Mouse (Mus musculus): ENCODE results near the gene Atp2a3. TPM values are rescaled to one million over a fixed set of nuclear protein-coding genes. Genes with fewer than 3 reads are reported as not detected.

The Atp2a3 gene
- polyA plus RNA-seq, 1 experiment, result 4.4 TPM

DNA sequence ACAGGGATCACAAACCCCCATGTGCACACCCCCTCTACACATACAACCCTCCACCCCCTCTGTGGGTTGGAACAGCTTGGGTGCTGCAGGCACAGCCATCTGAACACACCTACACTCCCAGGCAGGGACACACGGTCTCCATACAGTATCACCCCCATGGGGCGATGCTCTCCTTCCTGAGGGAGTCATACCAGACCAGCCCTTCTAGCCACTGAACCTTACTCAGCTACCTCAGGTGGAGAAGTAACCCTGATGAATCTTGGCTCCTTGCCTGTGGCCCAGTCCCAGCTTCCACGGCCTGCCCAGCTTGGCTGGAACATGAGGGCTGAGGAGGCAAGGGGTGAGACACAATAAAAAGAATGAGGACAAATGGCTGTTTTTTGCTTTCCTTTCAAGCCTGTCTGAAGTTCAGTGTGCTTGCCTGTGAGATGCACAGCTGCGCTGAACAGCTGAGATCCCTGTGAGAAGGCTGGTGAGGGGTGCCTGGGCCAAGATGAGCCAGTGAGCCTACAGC, 53.9 kb downstream of the Atp2a3 start:
- H3K4me3 ChIP-seq (ENCODE audit: insufficient read depth, low read length), result no peak overlapping the region
- peak overlapping the region; percentile 62 for H3K27ac ChIP-seq (ENCODE audit: insufficient read depth, low read length)
- TF ChIP-seq CTCF (IDR thresholded peaks at IDR 0.05; ENCODE audit: extremely low read depth, insufficient read depth, low read length) (no peak), POLR2A (IDR thresholded peaks at IDR 0.05; ENCODE audit: extremely low read depth, insufficient read depth, low read length) (no peak)
- H3K4me1 ChIP-seq (ENCODE audit: control insufficient read depth, insufficient read depth, low read length), result peaks cover 10% of the 10 kb centered on the region; the same call in 1 of the 2 replicates

DNA sequence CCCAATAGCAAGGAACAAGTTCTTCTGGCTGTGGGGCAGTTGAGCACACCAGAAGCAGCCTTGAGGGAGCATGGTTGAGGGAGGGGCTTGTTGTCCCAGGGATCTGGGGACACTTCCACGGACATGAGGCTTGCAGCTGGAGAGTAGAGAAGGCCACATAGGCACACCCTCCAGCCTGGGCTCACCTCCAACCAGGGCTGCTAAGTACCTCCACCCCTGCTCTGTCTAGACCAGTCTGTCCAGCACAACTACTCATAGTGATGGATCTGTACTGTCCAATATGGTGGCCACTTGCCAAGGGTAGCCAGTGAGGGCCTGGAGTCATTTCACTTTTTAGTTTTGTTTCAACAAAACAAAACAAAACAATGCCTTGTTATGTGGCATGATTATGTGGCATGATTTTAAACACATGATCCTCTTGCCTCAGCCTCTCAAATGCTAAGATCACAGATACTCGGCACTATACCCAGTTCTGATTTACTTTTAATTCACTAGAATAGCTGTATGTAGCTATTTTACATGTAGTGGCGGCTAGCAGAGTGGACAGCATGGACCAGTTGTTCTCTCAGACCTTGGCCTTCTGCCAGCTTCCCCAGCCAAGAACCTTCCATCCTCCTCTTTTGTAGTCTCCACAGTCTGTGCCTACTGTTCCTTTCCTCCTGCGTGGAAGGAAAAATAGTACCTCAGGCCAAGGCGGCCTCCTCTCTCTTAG, 54.6 kb downstream of the Atp2a3 start:
- H3K27ac ChIP-seq (ENCODE audit: insufficient read depth, low read length), result peak overlapping the region; percentile 62
- TF ChIP-seq POLR2A (IDR thresholded peaks at IDR 0.05; ENCODE audit: extremely low read depth, insufficient read depth, low read length) (no peak), CTCF (IDR thresholded peaks at IDR 0.05; ENCODE audit: extremely low read depth, insufficient read depth, low read length) (no peak)
- H3K4me1 ChIP-seq (ENCODE audit: control insufficient read depth, insufficient read depth, low read length), result peaks cover 12% of the 10 kb centered on the region
- no peak overlapping the region for H3K4me3 ChIP-seq (ENCODE audit: insufficient read depth, low read length)

DNA sequence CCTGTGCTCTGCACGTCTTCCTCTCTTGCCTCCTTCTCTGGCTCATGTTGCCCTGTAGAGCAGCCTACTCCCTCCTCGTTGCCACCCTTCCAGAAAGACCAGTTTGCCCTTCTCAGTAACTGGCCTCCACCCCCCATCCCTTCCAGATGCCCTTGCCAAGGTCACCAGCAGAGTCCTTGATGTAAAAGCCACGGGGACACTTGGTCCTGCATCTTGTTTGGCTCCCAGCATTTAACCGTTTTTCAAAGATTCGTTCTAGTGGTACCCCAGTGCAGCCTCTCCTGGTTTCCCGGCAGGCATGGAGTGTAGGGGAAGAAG, 55.1 kb downstream of the Atp2a3 start:
- H3K4me1 ChIP-seq (ENCODE audit: control insufficient read depth, insufficient read depth, low read length), result peaks cover 14% of the 10 kb centered on the region
- no peak for TF ChIP-seq CTCF (IDR thresholded peaks at IDR 0.05; ENCODE audit: extremely low read depth, insufficient read depth, low read length)
- TF ChIP-seq POLR2A (IDR thresholded peaks at IDR 0.05; ENCODE audit: extremely low read depth, insufficient read depth, low read length), result no peak
- H3K4me3 ChIP-seq (ENCODE audit: insufficient read depth, low read length), result no peak overlapping the region
- H3K27ac ChIP-seq (ENCODE audit: insufficient read depth, low read length), result no peak overlapping the region

DNA sequence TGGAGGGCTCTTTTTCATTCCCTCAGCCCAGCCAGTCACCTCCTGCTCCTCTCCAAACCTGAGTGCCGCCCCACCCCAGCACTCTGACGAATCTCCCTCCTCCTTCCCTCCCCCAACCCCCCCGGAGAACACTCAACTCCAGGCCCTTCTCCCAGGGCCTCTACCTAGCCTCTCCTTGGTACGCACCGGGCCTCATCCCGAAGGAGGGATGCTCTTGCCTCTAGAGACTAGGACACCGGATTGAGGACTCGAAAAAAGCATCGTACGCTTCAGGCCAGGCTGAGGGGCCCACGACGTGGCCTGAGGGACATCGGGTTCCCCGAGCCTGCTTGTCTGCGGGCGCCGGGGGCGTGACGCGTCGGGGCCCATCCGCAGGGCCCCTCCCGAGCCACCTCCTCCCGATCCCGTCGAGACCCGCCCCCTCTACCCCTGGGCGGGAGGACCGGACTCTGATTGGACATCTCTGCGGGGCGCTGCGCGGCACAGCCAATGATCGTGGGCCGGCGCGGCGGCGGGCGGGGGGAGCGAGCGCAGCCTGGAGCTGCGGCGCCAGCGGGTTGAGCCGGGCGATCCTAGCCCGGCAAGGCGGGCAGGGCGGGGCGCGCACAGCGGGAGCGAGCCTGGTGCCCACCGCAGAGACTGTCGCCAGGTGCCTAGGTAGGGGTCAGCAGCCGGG, 57.6 kb downstream of the Atp2a3 start, which contains the start of gene Camkk1:
Gene Camkk1 (plus strand): TSS at position 538 of the 676 bp plus-strand sequence.
- 0 out of 2 replicates have a peak, but pooled peaks have one; percentile 37 for TF ChIP-seq POLR2A (IDR thresholded peaks at IDR 0.05; ENCODE audit: extremely low read depth, insufficient read depth, low read length)
- TF ChIP-seq CTCF (IDR thresholded peaks at IDR 0.05; ENCODE audit: extremely low read depth, insufficient read depth, low read length), result no peak
- Histone ChIP-seq H3K27ac (ENCODE audit: insufficient read depth, low read length) (peak within 1 kb of the TSS; percentile 89), H3K4me1 (ENCODE audit: control insufficient read depth, insufficient read depth, low read length) (peaks cover 22% of the 10 kb centered on the region), H3K4me3 (ENCODE audit: insufficient read depth, low read length) (peak within 1 kb of the TSS; percentile 70)

DNA sequence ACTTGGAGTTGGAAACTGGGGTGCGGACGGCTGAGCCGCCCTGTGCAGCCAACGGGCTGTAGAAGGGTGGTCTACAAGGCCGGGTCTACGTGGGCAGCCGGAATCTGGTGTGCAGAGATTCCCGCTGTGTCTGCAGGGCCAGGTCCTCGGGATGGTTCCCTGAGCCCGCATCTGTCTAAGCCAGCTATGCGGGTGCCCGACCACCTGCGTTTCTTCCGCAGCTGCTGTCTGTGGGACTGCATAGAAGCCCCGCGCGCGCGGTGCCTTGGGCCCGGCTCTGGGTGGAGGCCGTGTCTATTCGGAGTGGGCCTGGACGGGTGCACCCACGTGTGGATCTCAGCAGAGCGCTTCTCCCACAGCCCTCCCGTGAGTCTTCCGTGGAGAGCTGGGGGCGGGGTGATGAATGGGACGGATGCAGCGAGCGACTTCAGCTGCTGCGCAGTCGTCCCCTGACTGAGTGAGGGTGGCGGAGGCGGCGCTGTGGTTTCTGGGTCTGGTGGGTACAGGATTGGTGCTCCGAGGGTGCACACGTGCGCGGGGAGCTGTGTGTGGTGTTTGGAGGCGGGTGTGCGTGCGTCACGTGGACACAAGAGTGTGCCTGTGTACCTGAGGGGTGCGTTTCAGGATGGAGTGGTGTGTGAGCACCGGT, 58.3 kb downstream of the Atp2a3 start:
- Histone ChIP-seq H3K4me3 (ENCODE audit: insufficient read depth, low read length) (peak overlapping the region; percentile 70), H3K4me1 (ENCODE audit: control insufficient read depth, insufficient read depth, low read length) (peaks cover 22% of the 10 kb centered on the region), H3K27ac (ENCODE audit: insufficient read depth, low read length) (peak overlapping the region; percentile 89)
- TF ChIP-seq POLR2A (IDR thresholded peaks at IDR 0.05; ENCODE audit: extremely low read depth, insufficient read depth, low read length), result 0 out of 2 replicates have a peak, but pooled peaks have one; percentile 27
- TF ChIP-seq CTCF (IDR thresholded peaks at IDR 0.05; ENCODE audit: extremely low read depth, insufficient read depth, low read length), result no peak

DNA sequence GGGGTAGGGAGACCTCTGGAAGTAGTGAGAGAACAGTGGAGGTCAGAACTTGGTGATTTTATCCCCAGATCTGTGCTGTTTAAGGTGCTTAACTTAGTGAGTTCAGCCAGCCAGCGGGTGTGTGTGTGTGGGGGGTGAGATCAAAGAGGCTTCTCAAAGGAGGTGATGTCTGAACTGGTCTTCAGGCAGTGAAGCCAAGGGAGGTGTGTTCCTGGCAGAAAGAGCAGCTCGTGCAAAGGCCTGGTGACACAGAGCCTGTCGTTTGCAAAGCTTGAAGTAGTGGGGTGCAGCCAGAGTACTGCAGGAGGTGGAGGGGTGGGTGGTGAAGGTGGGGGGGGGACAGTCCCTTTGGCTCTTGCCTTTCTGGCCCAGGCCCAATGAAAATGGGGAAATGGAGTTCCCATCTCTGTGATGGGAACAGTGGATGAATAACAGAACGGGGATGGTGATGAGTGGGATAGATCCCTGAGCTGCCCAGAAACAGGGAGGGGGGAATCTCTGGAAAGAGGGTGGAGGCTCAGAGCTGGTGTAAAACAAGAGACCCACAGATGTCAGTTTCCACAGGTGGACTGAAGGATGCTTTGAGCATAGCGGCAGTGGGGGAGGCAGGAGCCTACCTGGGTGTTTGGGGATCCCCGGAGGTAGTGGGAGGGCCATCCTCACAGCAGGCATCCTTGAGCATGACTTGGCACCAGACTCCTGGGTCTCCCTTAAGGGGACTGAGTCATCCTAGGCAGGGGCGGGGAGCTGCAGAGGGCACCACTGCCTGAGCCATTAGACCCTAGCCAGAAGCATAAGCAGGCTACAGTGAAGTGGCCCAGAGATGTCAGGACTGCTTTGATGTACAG, 60.2 kb downstream of the Atp2a3 start:
- Histone ChIP-seq H3K4me3 (ENCODE audit: insufficient read depth, low read length) (peak overlapping the region; percentile 38), H3K27ac (ENCODE audit: insufficient read depth, low read length) (no peak overlapping the region), H3K4me1 (ENCODE audit: control insufficient read depth, insufficient read depth, low read length) (peaks cover 14% of the 10 kb centered on the region)
- no peak for TF ChIP-seq POLR2A (IDR thresholded peaks at IDR 0.05; ENCODE audit: extremely low read depth, insufficient read depth, low read length)
- TF ChIP-seq CTCF (IDR thresholded peaks at IDR 0.05; ENCODE audit: extremely low read depth, insufficient read depth, low read length), result no peak

DNA sequence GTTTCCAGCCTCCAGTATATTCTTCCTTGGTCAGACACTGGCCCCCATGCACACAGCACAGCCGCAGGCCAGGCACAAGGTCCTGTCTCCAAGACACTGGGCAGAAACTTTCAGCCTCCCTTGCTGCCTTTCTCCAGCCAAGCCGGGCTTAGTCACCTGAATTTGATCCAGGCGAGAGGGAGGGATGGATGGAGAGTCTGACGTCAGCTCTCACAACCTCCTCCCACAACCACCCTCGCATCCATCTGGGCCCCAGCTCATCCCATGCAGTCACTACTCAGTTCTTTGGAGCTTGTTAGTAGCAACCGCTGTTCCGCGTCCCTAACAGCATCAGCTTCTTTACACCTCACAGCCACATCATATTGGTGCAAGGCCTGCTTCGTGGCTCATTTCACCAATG, 62.1 kb downstream of the Atp2a3 start:
- peaks cover 14% of the 10 kb centered on the region for H3K4me1 ChIP-seq (ENCODE audit: control insufficient read depth, insufficient read depth, low read length)
- H3K27ac ChIP-seq (ENCODE audit: insufficient read depth, low read length), result 0 out of 2 replicates have a peak overlapping the region, but pooled peaks have one; percentile 2
- no peak overlapping the region for H3K4me3 ChIP-seq (ENCODE audit: insufficient read depth, low read length)
- TF ChIP-seq CTCF (IDR thresholded peaks at IDR 0.05; ENCODE audit: extremely low read depth, insufficient read depth, low read length), result no peak

DNA sequence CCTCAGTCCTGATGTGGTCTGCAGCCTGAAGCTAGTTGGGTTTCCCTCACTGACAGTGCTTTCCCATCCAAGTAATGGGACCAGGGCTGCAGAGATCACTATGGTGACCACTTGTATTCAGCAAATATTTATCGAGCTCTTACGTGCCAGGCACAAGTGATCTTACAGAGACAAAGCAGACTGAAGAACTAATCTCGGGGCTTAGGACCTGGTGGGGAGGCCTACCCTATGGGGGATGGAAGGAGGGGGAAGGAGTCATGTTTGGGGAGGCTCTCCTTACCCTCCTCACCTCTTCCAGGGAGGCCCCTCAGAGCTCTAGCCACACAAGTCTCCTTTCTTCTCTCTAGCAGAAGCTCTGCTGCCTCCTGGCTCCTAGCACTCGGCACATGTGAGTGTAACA, 62.9 kb downstream of the Atp2a3 start:
- no peak overlapping the region for H3K4me3 ChIP-seq (ENCODE audit: insufficient read depth, low read length)
- TF ChIP-seq POLR2A (IDR thresholded peaks at IDR 0.05; ENCODE audit: extremely low read depth, insufficient read depth, low read length) (no peak), CTCF (IDR thresholded peaks at IDR 0.05; ENCODE audit: extremely low read depth, insufficient read depth, low read length) (no peak)
- peaks cover 14% of the 10 kb centered on the region for H3K4me1 ChIP-seq (ENCODE audit: control insufficient read depth, insufficient read depth, low read length)
- no peak overlapping the region for H3K27ac ChIP-seq (ENCODE audit: insufficient read depth, low read length)
